Mouse (Mus musculus): Measurements from ENCODE around the gene Gm45716.
A peak's percentile ranks its signal among the peaks of the same experiment; 100 is the strongest.

DNA sequence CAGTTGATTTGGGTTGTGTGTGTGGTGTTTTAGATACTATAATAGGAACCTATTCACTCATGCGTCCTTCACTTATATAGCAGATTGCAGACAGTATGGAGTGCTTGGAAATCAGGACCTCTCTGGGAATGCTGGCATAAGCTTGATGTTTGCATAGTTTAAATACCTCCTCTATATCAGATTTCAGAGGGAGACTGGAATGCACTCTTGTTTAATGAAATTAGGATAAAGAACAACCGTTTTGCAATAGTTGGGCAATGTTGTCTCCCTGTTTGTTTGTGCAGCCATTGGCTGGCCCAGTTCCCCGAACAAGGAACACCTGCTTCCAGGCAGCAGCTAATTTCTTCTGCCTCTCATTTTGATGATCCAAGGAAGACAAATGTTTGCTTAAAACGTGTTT lies 71.6 kb downstream of the Gm45716 start:
- no peak for TF ChIP-seq CTCF (IDR thresholded peaks at IDR 0.05; ENCODE audit: low read depth)
- TF ChIP-seq EP300 (IDR thresholded peaks at IDR 0.05; ENCODE audit: low read depth): peak; percentile 86
